Mouse (Mus musculus): ENCODE measurements at regions not wholly inside any gene's neighbourhood (a gene's known extent, or its start where the extent isn't known, plus 50 kb on each side); places are given as distances from the start of the nearest gene placed in this dataset.

- TF ChIP-seq GATA1 (IDR thresholded peaks at IDR 0.05; ENCODE audit: low read length) (no peak), TAL1 (IDR thresholded peaks at IDR 0.05; ENCODE audit: low read length) (no peak)
Observed at GRCm38 (mm10) chr2:30661147-30661546, 66.3 kb downstream of the Cstad start.
